Mouse (Mus musculus) C2C12 (cell line): ENCODE results near the gene Dnaaf5. TPM values are rescaled to one million over a fixed set of nuclear protein-coding genes. Genes with fewer than 3 reads are reported as not detected.

Experiments
- H3K27me3 ChIP-seq: one replicate; pipeline ENCODE4 v1.6.1; 2011; ENCODE audit not compliant: control insufficient read depth, insufficient read depth, insufficient read length
- H3K36me3 ChIP-seq: one replicate; pipeline ENCODE4 v1.6.1; 2011; ENCODE audit not compliant: control insufficient read depth, insufficient read depth
- H3K4me3 ChIP-seq: one replicate; pipeline ENCODE4 v1.5.1; 2011; ENCODE audit warnings: mild to moderate bottlenecking, control low read depth; ENCODE audit not compliant: poor library complexity, insufficient read depth, severe bottlenecking
- H3K79me2 ChIP-seq: one replicate; pipeline ENCODE4 v1.6.1; 2011; ENCODE audit not compliant: control insufficient read depth, insufficient read depth
- H3K79me3 ChIP-seq: one replicate; pipeline ENCODE4 v1.6.1; 2011; ENCODE audit warnings: low read depth, control low read depth
- H3ac ChIP-seq: one replicate; pipeline ENCODE3; 2011; ENCODE audit warnings: low read depth; ENCODE audit not compliant: control insufficient read depth, insufficient read length
- CEBPB ChIP-seq: IDR thresholded peaks from one replicate; pipeline ENCODE4 v1.6.1; 2011; ENCODE audit warnings: low read depth, mild to moderate bottlenecking, control low read depth, moderate library complexity
- CTCF ChIP-seq: IDR thresholded peaks from one replicate; pipeline ENCODE4 v1.5.1; 2011; ENCODE audit not compliant: control insufficient read depth, insufficient read depth, insufficient read length
- FOSL1 ChIP-seq: IDR thresholded peaks from one replicate; pipeline ENCODE4 v1.8.0; 2011; ENCODE audit warnings: mild to moderate bottlenecking, low read length; ENCODE audit not compliant: poor library complexity, insufficient read depth, severe bottlenecking
- MAX ChIP-seq: IDR thresholded peaks from one replicate; pipeline ENCODE4 v1.6.1; 2011; ENCODE audit warnings: mild to moderate bottlenecking, control low read depth
- MYOD1 ChIP-seq: IDR thresholded peaks from one replicate; pipeline ENCODE4 v1.6.1; 2011; ENCODE audit warnings: low read depth; ENCODE audit not compliant: control insufficient read depth, insufficient read length
- MYOG ChIP-seq: IDR thresholded peaks from one replicate; pipeline ENCODE4 v1.6.1; 2011; ENCODE audit not compliant: control insufficient read depth, insufficient read length; ENCODE audit errors: extremely low read depth
- USF1 ChIP-seq: IDR thresholded peaks from one replicate; pipeline ENCODE4 v1.6.1; 2011; ENCODE audit warnings: low read depth, mild to moderate bottlenecking, control low read depth, moderate library complexity
- polyA plus RNA-seq: library from polyadenylated mRNA; unstranded; fragments of >200 nt; fragmentation: generic; extraction: Trizol; gene quantifications from one replicate; pipeline ENCODE4 v1.2.1, GENCODE M21; 2012; ENCODE audit warnings: missing spikeins

Dnaaf5 gene
- polyA plus RNA-seq, 1 experiment: 32.6 TPM

DNA sequence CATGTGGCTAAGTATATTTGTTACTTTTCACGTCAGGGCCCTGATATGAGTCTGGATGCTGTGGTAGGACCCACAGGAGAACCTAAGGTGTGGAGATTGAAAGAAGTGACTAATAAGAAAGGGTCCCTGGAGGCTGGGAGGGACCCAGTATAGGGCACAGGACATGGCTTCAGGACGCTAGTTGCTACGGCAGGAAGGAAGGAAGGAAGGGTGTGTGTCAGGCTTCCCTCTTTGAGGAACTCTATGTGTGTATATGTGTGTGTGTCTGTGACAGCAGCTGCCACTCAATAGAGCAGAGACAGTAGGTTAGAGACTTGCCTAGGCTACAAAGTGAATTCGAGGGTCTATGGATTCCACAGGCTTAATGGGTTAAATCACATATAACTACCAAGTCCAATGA is 70.6 kb downstream of the Dnaaf5 start:
- Histone ChIP-seq H3K27me3 (no peaks in the 10 kb centered on the region), H3K79me3 (no peaks in the 10 kb centered on the region)
- TF ChIP-seq MAX (no peak), USF1 (no peak), CEBPB (no peak), CTCF (no peak), MYOG (no peak), FOSL1 (no peak), MYOD1 (no peak)

GRCm38 (mm10) chr5:139223331-139223730 is 73.3 kb downstream of the Dnaaf5 start:
- no peak overlapping the region for H3K4me3 ChIP-seq
- H3K79me3 ChIP-seq: no peaks in the 10 kb centered on the region
- no peak for TF ChIP-seq FOSL1
- TF ChIP-seq MYOG: no peak
- TF ChIP-seq CTCF: no peak
- no peak for TF ChIP-seq MYOD1
- no peak for TF ChIP-seq USF1
- TF ChIP-seq MAX: no peak
- no peak for TF ChIP-seq CEBPB
- no peaks in the 10 kb centered on the region for H3K27me3 ChIP-seq
- peaks cover 71% of the 10 kb centered on the region for H3K36me3 ChIP-seq
- H3K79me2 ChIP-seq: peaks cover 10% of the 10 kb centered on the region
- H3ac ChIP-seq: no peak overlapping the region

More for the DNA sequence above, 70.6 kb downstream of the Dnaaf5 start:
- Histone ChIP-seq H3K36me3 (peaks cover 60% of the 10 kb centered on the region), H3K4me3 (no peak overlapping the region), H3ac (no peak overlapping the region), H3K79me2 (peaks cover 27% of the 10 kb centered on the region)

DNA sequence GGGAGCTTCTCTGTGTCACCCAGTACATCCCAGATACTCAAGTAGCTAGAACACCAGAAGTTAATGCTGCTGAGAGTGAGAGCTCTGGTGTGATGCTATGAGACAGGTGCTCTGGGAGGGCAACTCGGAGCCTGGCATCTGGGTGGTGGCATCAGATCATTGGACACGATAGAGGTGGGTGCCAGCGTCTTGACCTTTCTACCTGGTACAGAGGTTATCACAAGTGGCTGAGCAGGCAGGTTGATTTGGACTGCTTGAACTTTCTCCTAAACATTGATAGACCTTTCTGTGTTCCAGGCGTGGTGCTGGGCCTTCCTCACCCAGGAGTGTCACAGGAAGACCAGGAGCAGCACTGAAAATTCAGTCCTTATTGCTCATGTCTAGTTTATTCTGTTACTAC is 77.2 kb downstream of the Dnaaf5 start:
- Histone ChIP-seq H3ac (no peak overlapping the region), H3K36me3 (peaks cover 82% of the 10 kb centered on the region), H3K4me3 (no peak overlapping the region), H3K79me2 (no peaks in the 10 kb centered on the region), H3K27me3 (no peaks in the 10 kb centered on the region), H3K79me3 (peaks cover 2% of the 10 kb centered on the region)
- TF ChIP-seq MYOG: no peak
- TF ChIP-seq CTCF: no peak
- TF ChIP-seq USF1: no peak

DNA sequence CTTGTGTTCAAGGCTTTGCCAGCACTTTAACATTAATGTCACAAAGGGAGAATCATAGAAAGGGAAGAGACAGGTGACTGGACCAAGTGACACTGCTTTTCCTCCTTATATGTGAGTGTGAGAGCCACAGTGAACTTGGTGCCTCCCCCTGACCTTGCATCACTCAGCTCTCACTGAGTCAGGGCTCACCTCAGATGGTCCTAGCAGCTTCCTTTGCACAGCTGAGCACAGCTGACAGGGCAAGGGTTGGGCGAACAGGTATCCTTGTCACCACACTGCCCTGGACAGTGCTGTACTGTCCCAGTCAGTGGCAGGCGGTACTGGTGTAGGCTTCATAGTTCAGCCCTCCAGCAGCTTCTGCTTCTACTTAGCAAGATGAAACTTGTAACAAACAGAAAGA is 77.6 kb downstream of the Dnaaf5 start:
- Histone ChIP-seq H3K36me3 (peaks cover 80% of the 10 kb centered on the region), H3K27me3 (no peaks in the 10 kb centered on the region), H3K79me2 (no peaks in the 10 kb centered on the region), H3K4me3 (no peak overlapping the region), H3ac (no peak overlapping the region), H3K79me3 (peaks cover 2% of the 10 kb centered on the region)
- TF ChIP-seq FOSL1: no peak
- TF ChIP-seq MYOD1: no peak
- TF ChIP-seq CTCF: no peak
- TF ChIP-seq CEBPB: no peak
- no peak for TF ChIP-seq USF1

DNA sequence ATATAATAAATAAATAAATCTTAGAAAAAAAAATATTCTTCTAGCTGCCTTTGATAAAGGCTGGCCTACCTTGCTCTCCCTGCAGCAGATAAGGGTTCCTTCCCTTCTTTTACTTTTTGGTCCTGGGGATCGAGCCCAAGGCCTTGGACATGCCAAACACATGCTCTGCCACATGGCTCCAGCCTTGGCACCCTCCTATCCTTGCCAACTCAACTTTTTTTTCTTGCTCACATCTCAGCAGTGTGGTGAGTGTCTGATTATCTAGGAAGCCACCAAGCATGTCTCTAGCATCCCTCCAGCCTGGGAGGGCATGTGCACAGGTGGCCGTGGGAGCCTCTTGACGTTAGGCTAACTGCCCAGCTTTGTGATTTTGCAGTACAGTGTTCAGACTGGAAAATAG is 78.3 kb downstream of the Dnaaf5 start:
- no peak overlapping the region for H3ac ChIP-seq
- H3K36me3 ChIP-seq: peaks cover 79% of the 10 kb centered on the region

GRCm38 (mm10) chr5:139229716-139230115 is 79.7 kb downstream of the Dnaaf5 start:
- no peaks in the 10 kb centered on the region for H3K27me3 ChIP-seq
- H3K79me2 ChIP-seq: no peaks in the 10 kb centered on the region
- no peak overlapping the region for H3K4me3 ChIP-seq
- peaks cover 2% of the 10 kb centered on the region for H3K79me3 ChIP-seq
- H3ac ChIP-seq: no peak overlapping the region
- TF ChIP-seq CEBPB (no peak), MYOD1 (no peak), USF1 (no peak), FOSL1 (no peak), CTCF (no peak), MYOG (no peak), MAX (no peak)
- H3K36me3 ChIP-seq: peaks cover 88% of the 10 kb centered on the region

More for the DNA sequence above, 78.3 kb downstream of the Dnaaf5 start:
- no peak for TF ChIP-seq USF1
- no peak for TF ChIP-seq FOSL1
- TF ChIP-seq MYOD1: no peak
- no peak for TF ChIP-seq MYOG
- TF ChIP-seq CEBPB: no peak
- TF ChIP-seq CTCF: no peak
- no peak for TF ChIP-seq MAX
- Histone ChIP-seq H3K27me3 (no peaks in the 10 kb centered on the region), H3K79me2 (no peaks in the 10 kb centered on the region), H3K79me3 (peaks cover 2% of the 10 kb centered on the region), H3K4me3 (no peak overlapping the region)
